Mouse (Mus musculus): ENCODE results near the gene Tmem145. TPM values are rescaled to one million over a fixed set of nuclear protein-coding genes. Genes with fewer than 3 reads are reported as not detected.

Gene Tmem145
- polyA plus RNA-seq, 1 experiment from 2014 or later = not detected

GRCm38 (mm10) chr7:25294495-25294894 lies 11.4 kb upstream of the Tmem145 start:
- peaks cover 37% of the 10 kb centered on the region for H3K36me3 ChIP-seq (ENCODE audit: inconsistent target)
- no peak overlapping the region for H3K4me3 ChIP-seq (ENCODE audit: inconsistent target)
- H3K79me2 ChIP-seq (ENCODE audit: inconsistent target) = no peaks in the 10 kb centered on the region
- H3K27ac ChIP-seq = no peak overlapping the region
- WGBS (ENCODE audit: missing documents) = 97% methylated on average over 3 of the region's 4 CpGs

GRCm38 (mm10) chr7:25294960-25295722 lies 10.8 kb upstream of the Tmem145 start:
- Histone ChIP-seq H3K36me3 (ENCODE audit: inconsistent target) (peaks cover 31% of the 10 kb centered on the region), H3K79me2 (ENCODE audit: inconsistent target) (no peaks in the 10 kb centered on the region), H3K4me3 (ENCODE audit: inconsistent target) (no peak overlapping the region), H3K27ac (no peak overlapping the region)
- WGBS (ENCODE audit: missing documents) = 86% methylated on average over 12 of the region's 12 CpGs

GRCm38 (mm10) chr7:25296945-25297453 lies 8.9 kb upstream of the Tmem145 start:
- Histone ChIP-seq H3K4me3 (ENCODE audit: inconsistent target) (peak overlapping the region; percentile 52), H3K27ac (no peak overlapping the region), H3K79me2 (ENCODE audit: inconsistent target) (no peaks in the 10 kb centered on the region), H3K36me3 (ENCODE audit: inconsistent target) (peaks cover 17% of the 10 kb centered on the region; the same call in 1 of the 2 replicates)
- WGBS (ENCODE audit: missing documents) = 10% methylated on average over 20 of the region's 21 CpGs

GRCm38 (mm10) chr7:25297454-25298325 lies 8.2 kb upstream of the Tmem145 start, which contains the start of gene Pafah1b3:
Gene Pafah1b3 (minus strand): TSS chr7:25297986.
- H3K27ac ChIP-seq = peak within 1 kb of the TSS; percentile 52
- 2% methylated on average over 52 of the region's 52 CpGs for WGBS (ENCODE audit: missing documents)
- peaks cover 11% of the 10 kb centered on the region; the same call in 1 of the 2 replicates for H3K36me3 ChIP-seq (ENCODE audit: inconsistent target)
- no peaks in the 10 kb centered on the region for H3K79me2 ChIP-seq (ENCODE audit: inconsistent target)
- H3K4me3 ChIP-seq (ENCODE audit: inconsistent target) = peak within 1 kb of the TSS; percentile 52

- WGBS (ENCODE audit: missing documents) = 88% methylated on average over 12 of the region's 19 CpGs
- Histone ChIP-seq H3K4me3 (ENCODE audit: inconsistent target) (no peak within 1 kb of the TSS), H3K79me2 (ENCODE audit: inconsistent target) (no peaks in the 10 kb centered on the region), H3K27ac (no peak within 1 kb of the TSS), H3K36me3 (ENCODE audit: inconsistent target) (no peaks in the 10 kb centered on the region)
These were observed 4.8 kb upstream of the Tmem145 start, which contains the start of gene Prr19 for GRCm38 (mm10) chr7:25301063-25301462. Gene Prr19 (plus strand): TSS chr7:25301411.

GRCm38 (mm10) chr7:25303003-25303684 lies 2.8 kb upstream of the Tmem145 start:
- no peak overlapping the region for H3K27ac ChIP-seq
- H3K36me3 ChIP-seq (ENCODE audit: inconsistent target) = no peaks in the 10 kb centered on the region
- WGBS (ENCODE audit: missing documents) = 69% methylated on average over 9 of the region's 9 CpGs
- no peak overlapping the region for H3K4me3 ChIP-seq (ENCODE audit: inconsistent target)
- no peaks in the 10 kb centered on the region for H3K79me2 ChIP-seq (ENCODE audit: inconsistent target)

- no peaks in the 10 kb centered on the region for H3K79me2 ChIP-seq (ENCODE audit: inconsistent target)
- no peak overlapping the region for H3K27ac ChIP-seq
- 88% methylated on average over 3 of the region's 3 CpGs for WGBS (ENCODE audit: missing documents)
- H3K4me3 ChIP-seq (ENCODE audit: inconsistent target) = no peak overlapping the region
- H3K36me3 ChIP-seq (ENCODE audit: inconsistent target) = no peaks in the 10 kb centered on the region
These were observed 2.3 kb upstream of the Tmem145 start for GRCm38 (mm10) chr7:25303685-25304006.

- Histone ChIP-seq H3K4me3 (ENCODE audit: inconsistent target) (no peak overlapping the region), H3K79me2 (ENCODE audit: inconsistent target) (no peaks in the 10 kb centered on the region), H3K36me3 (ENCODE audit: inconsistent target) (no peaks in the 10 kb centered on the region), H3K27ac (no peak overlapping the region)
- 5% methylated on average over 2 of the region's 2 CpGs for WGBS (ENCODE audit: missing documents)
These were observed 425 bp upstream of the Tmem145 start for GRCm38 (mm10) chr7:25305481-25305880.

GRCm38 (mm10) chr7:25306614-25306996 lies 699 bp downstream of the Tmem145 start:
- 46% methylated on average over 2 of the region's 2 CpGs for WGBS (ENCODE audit: missing documents)

GRCm38 (mm10) chr7:25308702-25309318 lies 2.9 kb downstream of the Tmem145 start:
- no peaks in the 10 kb centered on the region for H3K36me3 ChIP-seq (ENCODE audit: inconsistent target)
- WGBS (ENCODE audit: missing documents) = 63% methylated on average over 17 of the region's 17 CpGs
- no peak overlapping the region for H3K27ac ChIP-seq
- no peak overlapping the region for H3K4me3 ChIP-seq (ENCODE audit: inconsistent target)
- H3K79me2 ChIP-seq (ENCODE audit: inconsistent target) = no peaks in the 10 kb centered on the region

More at GRCm38 (mm10) chr7:25306614-25306996, 699 bp downstream of the Tmem145 start:
- Histone ChIP-seq H3K36me3 (ENCODE audit: inconsistent target) (no peaks in the 10 kb centered on the region), H3K79me2 (ENCODE audit: inconsistent target) (no peaks in the 10 kb centered on the region), H3K27ac (no peak overlapping the region), H3K4me3 (ENCODE audit: inconsistent target) (no peak overlapping the region)

GRCm38 (mm10) chr7:25309425-25309824 lies 3.5 kb downstream of the Tmem145 start:
- no peak overlapping the region for H3K4me3 ChIP-seq (ENCODE audit: inconsistent target)
- H3K79me2 ChIP-seq (ENCODE audit: inconsistent target) = no peaks in the 10 kb centered on the region
- no peaks in the 10 kb centered on the region for H3K36me3 ChIP-seq (ENCODE audit: inconsistent target)
- H3K27ac ChIP-seq = no peak overlapping the region
- 81% methylated on average over 9 of the region's 9 CpGs for WGBS (ENCODE audit: missing documents)

- Histone ChIP-seq H3K79me2 (ENCODE audit: inconsistent target) (no peaks in the 10 kb centered on the region), H3K4me3 (ENCODE audit: inconsistent target) (no peak overlapping the region), H3K36me3 (ENCODE audit: inconsistent target) (no peaks in the 10 kb centered on the region), H3K27ac (no peak overlapping the region)
- 83% methylated on average over 11 of the region's 11 CpGs for WGBS (ENCODE audit: missing documents)
These were observed 5.3 kb downstream of the Tmem145 start for GRCm38 (mm10) chr7:25311193-25311592.

- WGBS (ENCODE audit: missing documents) = 48% methylated on average over 7 of the region's 7 CpGs
- no peaks in the 10 kb centered on the region for H3K79me2 ChIP-seq (ENCODE audit: inconsistent target)
These were observed 7.4 kb downstream of the Tmem145 start for GRCm38 (mm10) chr7:25313325-25313724.

More at GRCm38 (mm10) chr7:25313325-25313724, 7.4 kb downstream of the Tmem145 start:
- H3K4me3 ChIP-seq (ENCODE audit: inconsistent target) = no peak overlapping the region
- no peak overlapping the region for H3K27ac ChIP-seq
- no peaks in the 10 kb centered on the region for H3K36me3 ChIP-seq (ENCODE audit: inconsistent target)
